Mouse (Mus musculus): ENCODE results near the gene Ptprj. TPM values are rescaled to one million over a fixed set of nuclear protein-coding genes. Genes with fewer than 3 reads are reported as not detected.

Gene Ptprj
- 100 to 1,000 TPM; 118 to 129 TPM for total RNA-seq (2021)

GRCm38 (mm10) chr2:90580236-90581005, at the start of gene Ptprj:
Ptprj (minus strand) TSS chr2:90580647.
- peak; percentile 50 to 69 for DNase-seq (ENCODE audit: extremely low spot score in 1 of 2, low spot score in 1 of 2)

DNA sequence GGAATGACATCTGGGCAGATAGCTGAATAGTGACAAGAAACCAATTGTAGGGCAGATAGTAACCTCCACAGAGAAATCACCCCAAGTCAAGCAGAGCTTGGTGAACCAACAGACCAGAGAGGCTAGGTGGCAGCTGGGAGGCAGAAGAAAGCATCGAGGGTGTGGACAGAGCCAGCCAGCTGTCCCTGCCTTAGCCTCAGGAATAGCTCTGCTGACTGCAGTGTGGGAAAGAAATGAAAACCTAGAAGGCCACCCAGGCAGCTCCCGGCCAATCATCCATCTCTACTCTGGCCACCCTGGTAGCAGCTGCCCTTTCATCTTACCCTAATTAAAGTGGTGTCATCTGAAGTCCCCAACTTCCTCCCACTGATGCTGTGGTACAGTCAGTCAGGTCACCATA, 49.1 kb upstream of the Ptprj start:
- no peak for DNase-seq (ENCODE audit: extremely low spot score in 1 of 2, low spot score in 1 of 2)

DNA sequence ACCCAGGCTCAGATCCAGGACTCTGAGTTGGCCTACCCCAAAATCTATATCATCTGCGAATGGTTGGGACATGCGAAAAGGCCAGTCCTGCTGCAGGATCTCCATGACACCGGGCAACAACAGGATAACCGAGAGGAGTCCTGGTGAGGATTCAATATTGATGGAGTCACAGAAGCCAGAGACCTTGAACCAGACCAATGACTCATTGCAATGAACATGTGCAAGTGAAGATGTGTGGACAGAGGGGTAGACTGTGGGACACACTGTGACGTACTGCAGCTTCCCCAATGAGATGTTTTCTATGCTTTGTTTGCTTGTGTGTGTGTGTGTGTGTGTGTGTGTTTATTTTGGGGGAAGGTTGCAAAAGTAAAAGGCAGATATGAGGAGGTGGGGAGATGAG, 47.8 kb upstream of the Ptprj start:
- no peak for DNase-seq (ENCODE audit: extremely low spot score in 1 of 2, low spot score in 1 of 2)

- DNase-seq (ENCODE audit: extremely low spot score in 1 of 2, low spot score in 1 of 2) = peak; percentile 30 to 77
These were observed 44.5 kb upstream of the Ptprj start for GRCm38 (mm10) chr2:90624920-90625319.

- DNase-seq (ENCODE audit: extremely low spot score in 1 of 2, low spot score in 1 of 2) = no peak
These were observed 43.9 kb upstream of the Ptprj start for GRCm38 (mm10) chr2:90624339-90624738.

DNA sequence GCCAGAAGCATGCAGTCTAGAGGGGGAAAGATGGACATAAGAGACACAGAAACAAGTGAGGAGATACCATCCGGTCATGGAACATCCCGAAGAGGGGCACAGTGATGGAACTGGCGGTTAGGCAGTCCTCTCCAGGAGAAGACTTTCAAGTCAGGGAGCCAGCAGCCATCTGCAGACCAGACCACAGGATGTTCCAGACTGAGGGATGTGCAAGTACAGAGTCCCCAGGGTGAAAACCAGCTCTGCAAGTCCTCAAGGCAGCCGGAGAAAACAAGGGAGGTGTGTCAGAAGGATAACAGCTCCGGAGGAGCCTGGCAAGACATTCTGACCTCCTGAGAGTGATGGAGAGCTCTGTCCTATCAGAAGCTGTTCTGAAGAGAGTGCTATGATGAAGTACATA, 40.4 kb upstream of the Ptprj start:
- DNase-seq (ENCODE audit: extremely low spot score in 1 of 2, low spot score in 1 of 2) = no peak

DNA sequence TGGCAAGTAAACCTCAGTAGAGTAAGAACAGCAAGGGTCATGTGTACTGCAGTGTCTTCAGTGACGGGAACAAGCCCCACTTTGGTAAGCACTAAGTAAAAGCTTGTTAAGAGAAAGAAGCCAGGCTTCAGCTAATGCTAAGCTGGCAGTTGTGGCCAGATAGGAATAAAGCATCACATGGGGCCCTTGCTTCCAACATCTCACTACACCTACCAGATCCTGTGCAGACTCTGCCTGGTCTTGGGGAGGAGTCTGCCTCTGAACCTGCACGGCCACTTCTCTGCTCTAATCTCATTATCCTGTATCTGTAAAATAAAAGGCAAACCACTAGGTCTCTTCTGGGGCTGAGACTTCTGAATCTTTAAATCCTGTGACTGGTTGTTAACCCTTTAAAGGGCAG, 39.2 kb upstream of the Ptprj start:
- DNase-seq (ENCODE audit: extremely low spot score in 1 of 2, low spot score in 1 of 2) = no peak

DNA sequence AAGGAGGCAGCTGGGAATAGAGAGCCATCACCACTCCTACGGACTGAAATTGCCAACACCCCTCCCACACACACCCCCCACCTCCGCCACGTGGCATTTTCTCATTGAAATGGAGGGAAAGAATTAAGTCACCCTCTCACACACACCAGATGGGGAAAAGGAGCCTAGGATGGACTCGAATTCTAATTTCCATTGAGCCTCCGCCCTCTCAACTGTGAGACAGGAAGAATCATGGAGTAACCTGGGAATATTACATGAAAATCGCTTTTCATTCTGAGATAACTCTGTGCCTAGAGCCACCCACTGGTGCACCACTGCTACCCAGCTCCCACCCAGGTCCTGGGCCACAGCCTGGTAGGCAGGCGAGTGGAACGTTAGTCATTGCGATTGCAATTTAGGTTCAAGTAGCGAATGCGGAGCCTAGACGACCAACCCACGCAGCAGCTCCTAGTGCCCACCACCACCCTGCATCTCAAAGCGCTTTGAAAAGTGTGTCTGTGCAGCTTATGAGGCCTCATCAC, 34.3 kb upstream of the Ptprj start:
- DNase-seq (ENCODE audit: extremely low spot score in 1 of 2, low spot score in 1 of 2) = no peak

DNA sequence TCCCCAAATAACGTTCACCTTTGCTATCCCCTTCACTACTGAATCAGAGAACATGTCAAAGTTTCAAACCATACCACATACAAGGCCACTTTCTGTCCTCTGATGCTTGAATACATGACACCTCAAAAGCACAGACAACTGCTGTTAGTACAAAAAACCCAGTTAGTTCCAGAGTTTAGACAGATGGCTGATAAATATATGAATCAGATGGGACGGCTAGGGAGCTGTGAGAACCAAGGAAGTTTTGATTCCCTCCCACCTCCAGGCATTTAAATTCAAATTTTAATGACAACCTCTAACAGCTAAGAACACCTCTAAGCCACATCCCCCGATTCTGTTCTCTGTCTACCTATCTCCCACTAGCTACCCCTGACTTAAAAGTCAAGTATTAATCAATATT, 33.1 kb upstream of the Ptprj start:
- no peak for DNase-seq (ENCODE audit: extremely low spot score in 1 of 2, low spot score in 1 of 2)

DNA sequence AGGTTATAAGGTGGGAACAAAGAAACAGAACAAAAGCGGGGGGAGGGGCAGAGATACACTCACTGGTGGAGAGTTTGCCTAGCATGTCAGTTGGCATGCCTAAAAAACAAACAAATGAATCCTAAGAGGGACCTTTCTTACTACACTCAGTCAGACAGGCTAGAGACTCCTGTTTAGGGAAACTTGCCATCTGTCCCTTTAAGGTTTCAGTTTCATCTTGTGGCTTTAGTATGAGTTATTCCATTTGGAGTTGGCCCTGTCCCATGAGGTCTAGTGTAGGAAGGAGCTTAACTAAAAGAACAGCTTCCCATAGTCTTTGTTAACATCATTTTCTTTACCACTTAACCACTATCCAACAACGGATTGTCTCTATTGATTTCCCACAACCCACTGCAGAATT, 32.6 kb upstream of the Ptprj start:
- no peak for DNase-seq (ENCODE audit: extremely low spot score in 1 of 2, low spot score in 1 of 2)

DNA sequence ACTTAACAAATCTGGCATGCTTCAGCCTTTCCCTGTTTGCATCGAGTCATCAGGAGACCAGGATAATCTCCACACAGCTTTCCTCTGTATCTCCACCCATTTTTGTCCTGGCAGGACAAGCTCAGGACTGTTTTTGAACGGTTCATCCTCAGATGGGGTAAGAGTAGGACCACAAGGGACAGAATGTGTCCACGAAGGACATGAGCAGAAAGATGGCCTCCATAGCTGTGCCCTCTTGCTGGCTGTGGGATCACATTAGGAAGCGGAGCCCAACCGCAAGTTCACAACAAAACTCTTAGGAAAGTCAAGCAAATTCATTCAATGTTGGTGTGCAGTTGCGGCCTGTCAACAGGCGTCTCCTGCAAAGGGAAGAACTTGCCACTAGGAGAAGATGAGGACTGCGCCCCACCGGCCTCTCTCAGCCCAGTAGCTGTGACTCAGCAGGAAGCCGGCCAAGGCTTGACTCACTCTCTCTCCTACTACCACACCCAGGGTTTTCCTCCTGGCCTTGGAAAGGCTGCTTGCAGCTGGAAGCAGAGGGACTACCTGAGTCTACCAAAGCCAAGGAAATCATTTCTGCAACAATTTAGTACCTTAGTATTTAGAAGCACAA, 31.6 kb upstream of the Ptprj start:
- DNase-seq (ENCODE audit: extremely low spot score in 1 of 2, low spot score in 1 of 2) = no peak

- no peak for DNase-seq (ENCODE audit: extremely low spot score in 1 of 2, low spot score in 1 of 2)
These were observed 20.6 kb upstream of the Ptprj start for GRCm38 (mm10) chr2:90601056-90601455.

GRCm38 (mm10) chr2:90588141-90588540, 7.7 kb upstream of the Ptprj start:
- DNase-seq (ENCODE audit: extremely low spot score in 1 of 2, low spot score in 1 of 2) = no peak

DNA sequence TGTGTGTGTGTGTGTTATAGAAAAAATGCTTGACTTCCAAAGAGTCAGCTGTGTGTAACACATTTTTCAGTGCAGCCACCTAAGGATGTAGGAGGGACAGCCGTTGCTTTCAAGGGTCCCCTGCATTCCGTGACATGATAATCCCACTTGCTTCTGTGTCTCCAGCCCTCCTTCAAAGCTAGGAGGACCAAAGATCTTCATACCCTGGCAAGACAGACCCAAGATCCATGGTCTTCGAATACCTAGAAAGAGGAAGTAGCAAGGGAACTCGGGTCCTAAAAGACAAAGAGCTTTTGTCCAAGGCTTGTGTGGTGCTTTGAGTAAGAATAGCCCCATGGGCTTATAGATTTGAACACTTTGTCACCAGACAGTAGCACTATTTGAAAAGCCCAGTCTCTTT, 4.1 kb upstream of the Ptprj start:
- DNase-seq (ENCODE audit: extremely low spot score in 1 of 2, low spot score in 1 of 2) = no peak

DNA sequence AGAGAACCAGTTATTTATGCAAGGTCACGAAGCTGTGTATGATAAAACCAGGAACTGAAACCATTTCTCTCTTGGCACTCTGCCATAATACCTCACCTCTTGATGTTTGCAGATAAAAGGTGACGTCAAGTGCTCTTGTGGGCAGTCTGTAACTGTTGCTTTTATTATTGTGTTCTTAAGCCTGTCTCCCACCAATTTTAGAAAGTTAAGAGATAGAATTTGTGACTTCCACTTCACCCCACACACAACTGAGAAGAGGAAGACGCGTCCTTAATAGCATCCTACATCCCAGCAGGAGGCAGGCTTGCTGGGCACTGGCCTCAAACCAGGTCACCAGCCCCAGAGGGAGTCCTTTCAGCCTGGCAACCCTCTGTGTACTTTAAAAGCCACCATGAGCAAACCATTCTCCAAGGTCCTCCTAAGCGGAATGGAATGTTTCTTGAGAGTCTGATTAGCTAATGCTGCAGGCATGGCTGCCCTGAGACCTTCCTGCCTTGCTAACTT, 3.2 kb upstream of the Ptprj start:
- DNase-seq (ENCODE audit: extremely low spot score in 1 of 2, low spot score in 1 of 2) = no peak

DNA sequence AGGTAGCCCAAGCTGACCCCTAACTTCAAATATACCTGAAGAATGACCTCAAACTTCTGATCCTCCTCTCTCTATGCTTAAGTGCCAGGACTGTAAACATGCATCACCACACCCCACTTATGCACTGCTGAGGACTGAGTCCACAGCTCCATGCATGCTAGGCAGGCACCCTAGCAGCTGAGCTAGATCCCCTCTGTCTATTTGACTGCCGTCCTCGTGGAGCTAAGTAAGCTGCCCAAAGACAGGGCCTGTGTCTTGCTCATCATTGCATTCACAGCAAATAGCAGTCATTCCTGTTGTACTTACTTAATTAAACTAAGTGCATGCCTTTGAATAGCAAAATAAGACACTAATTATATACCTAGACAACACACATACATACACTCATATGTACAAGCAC, 2.4 kb upstream of the Ptprj start:
- no peak for DNase-seq (ENCODE audit: extremely low spot score in 1 of 2, low spot score in 1 of 2)

GRCm38 (mm10) chr2:90582311-90582710, 1.9 kb upstream of the Ptprj start:
- no peak for DNase-seq (ENCODE audit: extremely low spot score in 1 of 2, low spot score in 1 of 2)

DNA sequence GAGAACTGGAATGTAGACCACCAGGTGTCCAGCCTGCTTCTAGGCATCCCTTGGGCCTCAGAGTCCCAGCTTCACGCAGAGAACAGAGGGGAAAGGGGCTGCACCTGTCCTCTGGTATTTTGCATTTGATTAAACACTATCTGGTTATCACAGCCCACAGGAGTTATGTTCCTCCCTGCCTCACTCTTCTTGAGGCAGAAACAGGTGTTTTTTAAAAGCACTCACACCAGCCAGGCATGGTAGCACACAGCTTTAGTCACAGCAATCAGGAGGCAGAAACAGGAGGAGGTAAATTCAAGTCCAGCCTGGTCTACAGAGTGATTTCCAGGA, 1.3 kb upstream of the Ptprj start:
- no peak for DNase-seq (ENCODE audit: extremely low spot score in 1 of 2, low spot score in 1 of 2)

- DNase-seq (ENCODE audit: extremely low spot score in 1 of 2, low spot score in 1 of 2) = no peak
These were observed 754 bp upstream of the Ptprj start for GRCm38 (mm10) chr2:90581006-90581795.

DNA sequence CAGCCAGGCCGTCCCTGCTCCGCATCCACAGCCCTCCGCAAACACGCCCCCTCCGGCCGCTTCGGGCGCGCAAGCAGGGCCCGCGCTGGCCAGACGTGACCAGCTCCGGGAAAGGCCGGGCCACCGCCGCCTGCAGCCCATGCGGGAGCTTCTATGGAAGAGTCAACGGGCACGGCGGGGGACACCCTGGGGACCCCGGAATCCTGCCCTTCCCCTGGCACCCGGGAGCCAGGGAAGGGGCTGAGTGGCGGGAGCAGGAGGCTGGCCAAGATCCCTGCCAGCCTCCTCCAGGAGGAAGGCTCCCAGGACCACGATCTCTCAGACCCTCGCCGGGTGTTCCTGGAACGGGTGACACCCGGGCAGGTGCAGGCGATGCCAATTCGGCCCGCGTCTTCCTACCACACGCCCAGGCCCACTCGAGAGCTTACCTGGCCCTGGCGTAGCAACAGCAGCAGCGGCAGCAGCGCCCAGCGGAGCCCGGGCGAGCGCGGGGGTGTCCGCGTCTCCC, 665 bp downstream of the Ptprj start:
- DNase-seq (ENCODE audit: extremely low spot score in 1 of 2, low spot score in 1 of 2) = peak; percentile 33 to 47
